Mouse (Mus musculus): ENCODE results near the gene Mecom.

DNA sequence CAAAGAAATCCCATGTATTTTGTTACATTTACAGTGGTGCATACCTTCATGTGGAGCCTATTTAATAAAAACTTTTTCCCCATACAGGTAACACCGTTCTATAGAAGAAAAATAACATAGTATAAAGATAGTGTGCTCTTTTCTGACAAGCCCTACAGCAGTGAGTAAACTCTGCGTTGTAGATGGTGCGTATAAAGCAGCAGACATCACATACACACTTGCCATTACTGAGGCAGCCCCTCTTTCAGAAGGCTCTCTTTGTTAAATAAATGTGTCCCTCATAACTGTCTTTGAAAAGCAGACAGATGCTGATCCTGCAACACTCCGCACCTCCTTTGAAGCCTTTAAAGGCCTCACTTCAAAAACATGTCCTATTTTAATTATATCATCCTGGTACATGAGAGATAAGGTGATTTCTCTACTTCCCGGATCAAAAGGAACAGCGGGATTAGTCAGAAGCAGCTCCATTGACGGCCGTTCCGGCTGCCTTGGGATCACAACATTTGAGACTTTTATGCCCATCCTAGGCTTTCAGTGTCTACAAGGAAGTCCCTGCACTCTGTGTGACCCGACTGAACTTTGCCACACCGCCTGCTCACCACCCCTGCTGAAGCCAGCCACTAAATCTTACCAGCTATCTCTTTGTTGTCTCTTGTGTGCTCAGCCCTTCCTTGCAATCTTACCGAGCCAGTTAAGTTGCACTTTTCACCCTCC lies 355.4 kb downstream of the Mecom start:
- TF ChIP-seq GATA1 (IDR thresholded peaks at IDR 0.05; ENCODE audit: low read length) (no peak), TAL1 (IDR thresholded peaks at IDR 0.05; ENCODE audit: low read length) (no peak)
